Mouse (Mus musculus): ENCODE measurements at regions not wholly inside any gene's neighbourhood (a gene's known extent, or its start where the extent isn't known, plus 50 kb on each side); places are given as distances from the start of the nearest gene placed in this dataset.

GRCm38 (mm10) chr2:63347562-63347961, 163.5 kb upstream of the Kcnh7 start:
- no peak for ATAC-seq
- no peak for TF ChIP-seq CTCF (IDR thresholded peaks at IDR 0.05)
- CTCF ChIA-PET = no interaction called here
- POLR2A ChIA-PET = no interaction called here
- H3K27me3 ChIP-seq = no peaks in the 10 kb centered on the region
- DNase-seq (ENCODE audit: low read depth, low spot score) = no peak
- in situ Hi-C loops (cut with MboI; ENCODE audit: low pct_unique_long_range_greater_than_20kb) = no loop called here

- no peak for TF ChIP-seq CTCF (IDR thresholded peaks at IDR 0.05)
- no peaks in the 10 kb centered on the region for H3K27me3 ChIP-seq
- no peak for DNase-seq (ENCODE audit: low read depth, low spot score)
- ATAC-seq = no peak
- in situ Hi-C loops (cut with MboI; ENCODE audit: low pct_unique_long_range_greater_than_20kb) = no loop called here
- ChIA-PET POLR2A (no interaction called here), CTCF (no interaction called here)
Observed at GRCm38 (mm10) chr2:63326750-63327149, 142.7 kb upstream of the Kcnh7 start.

GRCm38 (mm10) chr2:63280911-63281310, 96.8 kb upstream of the Kcnh7 start:
- in situ Hi-C loops (cut with MboI; ENCODE audit: low pct_unique_long_range_greater_than_20kb) = no loop called here
- ATAC-seq (no peak), DNase-seq (ENCODE audit: low read depth, low spot score) (peak; percentile 7)
- ChIA-PET CTCF (no interaction called here), POLR2A (no interaction called here)
- TF ChIP-seq CTCF (IDR thresholded peaks at IDR 0.05) = no peak
- H3K27me3 ChIP-seq = no peaks in the 10 kb centered on the region

- no peaks in the 10 kb centered on the region for H3K27me3 ChIP-seq
- in situ Hi-C loops (cut with MboI; ENCODE audit: low pct_unique_long_range_greater_than_20kb) = no loop called here
- ATAC-seq (no peak), DNase-seq (ENCODE audit: low read depth, low spot score) (no peak)
- ChIA-PET POLR2A (no interaction called here), CTCF (no interaction called here)
- no peak for TF ChIP-seq CTCF (IDR thresholded peaks at IDR 0.05)
Observed at GRCm38 (mm10) chr2:63273799-63274203, 89.7 kb upstream of the Kcnh7 start.

- DNase-seq (ENCODE audit: low read depth, low spot score) = no peak
- TF ChIP-seq CTCF (IDR thresholded peaks at IDR 0.05) = no peak
- in situ Hi-C loops (cut with MboI; ENCODE audit: low pct_unique_long_range_greater_than_20kb) = no loop called here
- ChIA-PET POLR2A (no interaction called here), CTCF (no interaction called here)
- H3K27me3 ChIP-seq = no peaks in the 10 kb centered on the region
- no peak for ATAC-seq
Observed at GRCm38 (mm10) chr2:63246091-63246612, 62.1 kb upstream of the Kcnh7 start.

GRCm38 (mm10) chr2:63239326-63239725, 55.2 kb upstream of the Kcnh7 start:
- in situ Hi-C loops (cut with MboI; ENCODE audit: low pct_unique_long_range_greater_than_20kb) = no loop called here
- H3K27me3 ChIP-seq = no peaks in the 10 kb centered on the region
- no peak for TF ChIP-seq CTCF (IDR thresholded peaks at IDR 0.05)
- ChIA-PET CTCF (no interaction called here), POLR2A (no interaction called here)
- no peak for ATAC-seq
- no peak for DNase-seq (ENCODE audit: low read depth, low spot score)

Measured in Patski (cell line).